Comparison of ENCODE assay signal across 24 mouse cellular contexts in the genomic region with DNA sequence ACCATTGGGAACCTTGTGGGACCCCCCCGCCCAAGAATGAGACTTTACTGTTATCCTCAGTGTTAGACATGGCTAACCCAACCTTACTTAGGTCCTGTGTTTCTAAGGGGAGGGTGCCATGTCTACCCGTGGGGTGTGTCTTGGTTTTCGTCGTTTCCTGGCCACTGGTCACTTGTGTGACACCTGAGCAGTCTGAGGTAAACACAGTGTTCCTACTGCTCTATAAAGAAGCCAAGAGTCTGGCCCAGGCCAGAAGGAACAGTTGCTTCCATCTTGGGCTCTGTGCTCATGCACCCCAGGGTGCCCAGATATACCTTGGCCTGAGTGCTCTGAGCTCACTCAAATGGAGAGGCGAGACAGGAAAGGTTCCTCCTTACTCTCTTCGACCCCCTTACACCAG. TPM values are rescaled to one million over a fixed set of nuclear protein-coding genes. Genes with fewer than 3 reads are reported as not detected.
DNase-seq lines count a peak whose midpoint lies in the region; ATAC-seq and TF ChIP-seq lines count a peak whose summit lies in the region.
"Had no signal": no experiment of that assay in that cellular context is flagged by ENCODE, and none has a peak within 500 bp of the region (broad histone marks: within the 10 kb centered on the region; RNA-seq: fewer than 3 reads in every experiment).

No protein-coding gene starts in this region.

- H3K4me2 ChIP-seq in forebrain, postnatal 0 days (ENCODE audit: low read depth), result no peak overlapping the region
- H3K4me2 ChIP-seq: embryonic facial prominence, embryonic 12.5 days; forebrain, embryonic 13.5 days; forebrain, embryonic 15.5 days had no signal

- no peak for TF ChIP-seq CTCF in forebrain, postnatal 0 days (IDR thresholded peaks at IDR 0.05; ENCODE audit: low read depth)

- H3K4me3 ChIP-seq in limb, embryonic 10.5 days, result no peak overlapping the region
- H3K4me3 ChIP-seq in forebrain, postnatal 0 days (ENCODE audit: low read depth, low read length), result no peak overlapping the region
- H3K4me3 ChIP-seq: embryonic facial prominence, embryonic 10.5 days; embryonic facial prominence, embryonic 12.5 days; forebrain, embryonic 13.5 days; forebrain, embryonic 15.5 days had no signal

- peaks cover 76% of the 10 kb centered on the region for H3K4me1 ChIP-seq in limb, embryonic 10.5 days
- peaks cover 14% of the 10 kb centered on the region for H3K4me1 ChIP-seq in forebrain, postnatal 0 days (ENCODE audit: insufficient read depth)

- no peaks in the 10 kb centered on the region for H3K27me3 ChIP-seq in limb, embryonic 10.5 days (ENCODE audit: low read depth, poor library complexity, severe bottlenecking)
- H3K27me3 ChIP-seq in forebrain, postnatal 0 days (ENCODE audit: insufficient read depth, low read length), result no peaks in the 10 kb centered on the region
- H3K27me3 ChIP-seq: embryonic facial prominence, embryonic 12.5 days; forebrain, embryonic 13.5 days; forebrain, embryonic 15.5 days; Patski had no signal

- ATAC-seq in forebrain, postnatal 0 days, result no peak
- ATAC-seq: activated CD4-positive, CD25-positive, alpha-beta regulatory T cell, adult 4 months; CD4-positive, CD25-positive, alpha-beta regulatory T cell, adult 4 months; forebrain, embryonic 13.5 days; forebrain, embryonic 15.5 days; Patski had no signal

- peak; percentile 63 for DNase-seq in gastrocnemius, adult 18-20 months (ENCODE audit: low spot score)
- no peak for DNase-seq in gastrocnemius, adult 8-10 months (ENCODE audit: low spot score in 2 of 2)
- peak; percentile 6 for DNase-seq in gastrocnemius, postnatal 25 days
- DNase-seq in gastrocnemius, postnatal 4 days (ENCODE audit: low spot score in 2 of 2), result no peak
- no peak for DNase-seq in limb, embryonic 10.5 days (ENCODE audit: low spot score)
- DNase-seq in forebrain, postnatal 0 days, result no peak
- DNase-seq: adrenal gland, adult 8-10 months; adrenal gland, postnatal 14 days; adrenal gland, postnatal 36 days; B cell, adult 2 months; cerebellum, adult 11-12 months; cerebellum, adult 2 months; cerebellum, adult 9-10 months; cerebellum, postnatal 10 days; cerebellum, postnatal 25 days had no signal

- H3K9me3 ChIP-seq in limb, embryonic 10.5 days (replicated peaks), result no peaks in the 10 kb centered on the region
- no peaks in the 10 kb centered on the region for H3K9me3 ChIP-seq in forebrain, postnatal 0 days (ENCODE audit: low read length)
- H3K9me3 ChIP-seq: embryonic facial prominence, embryonic 10.5 days; embryonic facial prominence, embryonic 12.5 days; forebrain, embryonic 13.5 days; forebrain, embryonic 15.5 days; G1E had no signal

- H3K27ac ChIP-seq in limb, embryonic 10.5 days, result peak overlapping the region; percentile 86; the same call in 1 of the 2 replicates
- H3K27ac ChIP-seq in forebrain, postnatal 0 days (ENCODE audit: low read depth, low read length), result no peak overlapping the region
- H3K27ac ChIP-seq: embryonic facial prominence, embryonic 10.5 days; embryonic facial prominence, embryonic 12.5 days; forebrain, embryonic 13.5 days; forebrain, embryonic 15.5 days had no signal

- H3K9ac ChIP-seq in forebrain, postnatal 0 days, result no peak overlapping the region
- H3K9ac ChIP-seq: embryonic facial prominence, embryonic 12.5 days; forebrain, embryonic 13.5 days; forebrain, embryonic 15.5 days had no signal

- 0 out of 2 replicates have a peak, but pooled peaks cover 3% of the 10 kb centered on the region for H3K36me3 ChIP-seq in limb, embryonic 10.5 days
- H3K36me3 ChIP-seq in forebrain, postnatal 0 days (ENCODE audit: insufficient read depth), result no peaks in the 10 kb centered on the region
- H3K36me3 ChIP-seq: embryonic facial prominence, embryonic 10.5 days; embryonic facial prominence, embryonic 12.5 days; forebrain, embryonic 15.5 days had no signal

- 84% methylated on average over 6 of the region's 6 CpGs for WGBS in limb, embryonic 10.5 days
- WGBS in forebrain, postnatal 0 days, result 86% methylated on average over 6 of the region's 6 CpGs

RNA-seq across cellular contexts. Expression of a gene that starts 1.6 kb away (rescaled TPM):
- total RNA-seq in gastrocnemius, adult 18-20 months (2021), result under 1 TPM; 0.39 to 0.52 TPM
- under 1 TPM in 3 of 4 experiments, not detected in 1; 0.21 to 0.54 (median 0.29) TPM for total RNA-seq in gastrocnemius, adult 8-10 months (2022)
- under 1 TPM; 0.29 to 0.31 TPM for total RNA-seq in gastrocnemius, postnatal 25 days (2021)
- under 1 TPM; 0.52 to 0.98 TPM for total RNA-seq in gastrocnemius, postnatal 4 days (2021)
- 0.35 and 0.74 TPM in 2 replicates for polyA plus RNA-seq in limb, embryonic 10.5 days (2016; fragmentation: Nextera tagmentation; extraction: Ambion mirVana)
- 0.29 TPM in 1 of 2 replicates, not detected in the other for total RNA-seq in forebrain, postnatal 0 days (2014; rRNA removed)
- 1.9 and 2.0 TPM in 2 replicates for polyA plus RNA-seq in forebrain, postnatal 0 days (2015; fragmentation: Nextera tagmentation; extraction: Ambion mirVana)
- total RNA-seq: CH12.LX had no signal
- polyA plus RNA-seq: cerebellum, adult 2 months; G1E had no signal

RNA-seq across cellular contexts. Expression of a gene that starts 14.5 kb away (rescaled TPM):
- total RNA-seq in gastrocnemius, adult 18-20 months (2021), result 100 to 1,000 TPM; 158 to 253 TPM
- 100 to 1,000 TPM; 131 to 185 (median 162) TPM for total RNA-seq in gastrocnemius, adult 8-10 months (2022)
- total RNA-seq in gastrocnemius, postnatal 25 days (2021), result 100 to 1,000 TPM; 236 to 249 TPM
- 100 to 1,000 TPM; 861 to 883 TPM for total RNA-seq in gastrocnemius, postnatal 4 days (2021)
- 3,099 and 3,197 TPM in 2 replicates for polyA plus RNA-seq in limb, embryonic 10.5 days (2016; fragmentation: Nextera tagmentation; extraction: Ambion mirVana)
- 2,455 and 2,516 TPM in 2 replicates for total RNA-seq in forebrain, postnatal 0 days (2014; rRNA removed)
- 4,096 and 4,381 TPM in 2 replicates for polyA plus RNA-seq in forebrain, postnatal 0 days (2015; fragmentation: Nextera tagmentation; extraction: Ambion mirVana)

RNA-seq across cellular contexts. Expression of a gene that starts 15.7 kb away (rescaled TPM):
- 10 to 100 TPM in 1 of 2 experiments, 1 to 10 TPM in 1; 8.3 to 19.3 TPM for total RNA-seq in gastrocnemius, adult 18-20 months (2021)
- total RNA-seq in gastrocnemius, adult 8-10 months (2022), result 10 to 100 TPM; 11.5 to 13.5 (median 13.3) TPM
- 10 to 100 TPM; 14.0 to 16.5 TPM for total RNA-seq in gastrocnemius, postnatal 25 days (2021)
- 10 to 100 TPM; 16.7 to 16.9 TPM for total RNA-seq in gastrocnemius, postnatal 4 days (2021)
- 34.2 and 40.6 TPM in 2 replicates for polyA plus RNA-seq in limb, embryonic 10.5 days (2016; fragmentation: Nextera tagmentation; extraction: Ambion mirVana)
- 107 and 132 TPM in 2 replicates for total RNA-seq in forebrain, postnatal 0 days (2014; rRNA removed)
- polyA plus RNA-seq in forebrain, postnatal 0 days (2015; fragmentation: Nextera tagmentation; extraction: Ambion mirVana), result 73.4 and 97.8 TPM in 2 replicates

Comparison
In these comparisons a context has a peak if more than half of its experiments do, and no peak if none do; other contexts are left out.
1. DNase-seq: peak in gastrocnemius, adult 18-20 months (single experiment) and gastrocnemius, postnatal 25 days (single experiment); none in gastrocnemius, adult 8-10 months (0 of 2), gastrocnemius, postnatal 4 days (0 of 2), limb, embryonic 10.5 days (single experiment) and forebrain, postnatal 0 days (single experiment).